In the genomic region with DNA sequence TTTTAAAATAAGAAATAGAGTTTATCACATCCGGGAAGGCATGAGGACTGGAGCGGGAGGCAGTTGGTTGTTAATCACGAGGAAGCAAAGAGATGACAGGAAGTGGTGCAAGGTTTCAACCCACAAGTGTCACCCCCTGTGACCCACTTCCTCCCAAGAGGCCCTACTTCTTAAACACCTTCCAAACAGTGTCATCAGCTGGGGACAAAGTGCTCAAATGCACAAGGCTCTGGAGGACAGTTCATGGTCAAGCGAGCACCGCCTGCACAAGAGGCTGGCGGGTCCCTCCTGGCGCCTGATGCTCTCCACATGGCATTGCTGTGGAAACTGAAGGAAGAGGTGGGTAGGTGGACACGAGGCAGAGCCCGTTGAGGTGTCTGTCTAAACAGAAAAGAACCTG, we compare ENCODE assay signal across 11 mouse cellular contexts. TPM values are rescaled to one million over a fixed set of nuclear protein-coding genes. Genes with fewer than 3 reads are reported as not detected.
DNase-seq lines count a peak whose midpoint lies in the region; ATAC-seq lines count a peak whose summit lies in the region.
"Had no signal": no experiment of that assay in that cellular context is flagged by ENCODE, and none has a peak within 500 bp of the region (broad histone marks: within the 10 kb centered on the region; RNA-seq: fewer than 3 reads in every experiment).

No protein-coding gene starts in this region.

- ATAC-seq in liver, embryonic 16.5 days (ENCODE audit: low read depth): 0 out of 2 replicates have a peak, but pooled peaks have one; percentile 36
- ATAC-seq in liver, embryonic 11.5 days (replicated peaks; ENCODE audit: low FRiP score): no peak
- peak; percentile 80 for ATAC-seq in granulocyte monocyte progenitor cell, adult 5-6 weeks (replicated peaks; ENCODE audit: poor library complexity, severe bottlenecking)
- ATAC-seq: hindbrain, postnatal 0 days had no signal

- peaks cover 9% of the 10 kb centered on the region for H3K4me1 ChIP-seq in liver, embryonic 16.5 days (ENCODE audit: control insufficient read depth, low read depth, low read length)
- H3K4me1 ChIP-seq in liver, embryonic 11.5 days (replicated peaks; ENCODE audit: control insufficient read depth, insufficient read depth, low read length): peaks cover 20% of the 10 kb centered on the region

- no peaks in the 10 kb centered on the region for H3K36me3 ChIP-seq in liver, embryonic 16.5 days (ENCODE audit: control insufficient read depth, insufficient read depth)
- H3K36me3 ChIP-seq in liver, embryonic 11.5 days (ENCODE audit: control insufficient read depth, insufficient read depth, low read length): no peaks in the 10 kb centered on the region

- no peaks in the 10 kb centered on the region for H3K9me3 ChIP-seq in liver, embryonic 16.5 days (replicated peaks; ENCODE audit: control insufficient read depth, low read length)
- H3K9me3 ChIP-seq in liver, embryonic 11.5 days (ENCODE audit: control insufficient read depth, low read length): no peaks in the 10 kb centered on the region

- WGBS in liver, embryonic 16.5 days (ENCODE audit: insufficient replicate concordance): 34% methylated on average over 9 of the region's 9 CpGs
- WGBS in liver, embryonic 11.5 days: 58% methylated on average over 9 of the region's 9 CpGs

- no peak overlapping the region for H3K9ac ChIP-seq in liver, embryonic 16.5 days (ENCODE audit: low read depth, low read length)
- H3K9ac ChIP-seq in liver, embryonic 11.5 days (ENCODE audit: low read depth, low read length): no peak overlapping the region

- intact Hi-C loops in heart, postnatal 25 days (cut with DNase I): loop anchor here (5.0 kb wide), 1 partner anchor 33 kb away; the partner anchor contains the start of genes Lyzl4 and Vipr1

- 0 out of 2 replicates have a peak overlapping the region, but pooled peaks have one; percentile 17 for H3K4me2 ChIP-seq in liver, embryonic 16.5 days (ENCODE audit: low read depth, low read length)
- no peak overlapping the region for H3K4me2 ChIP-seq in liver, embryonic 11.5 days

- H3K27me3 ChIP-seq in liver, embryonic 16.5 days (ENCODE audit: control insufficient read depth, insufficient read depth, low read depth, low read length): peaks cover 6% of the 10 kb centered on the region; the same call in 1 of the 2 replicates
- H3K27me3 ChIP-seq in liver, embryonic 11.5 days (replicated peaks; ENCODE audit: control insufficient read depth, insufficient read depth, low read length): peaks cover 10% of the 10 kb centered on the region

- H3K4me3 ChIP-seq in liver, embryonic 16.5 days (ENCODE audit: low read depth, low read length): no peak overlapping the region
- no peak overlapping the region for H3K4me3 ChIP-seq in liver, embryonic 11.5 days (ENCODE audit: low read depth, low read length)

- no peak for DNase-seq in liver, embryonic 11.5 days (ENCODE audit: low spot score)
- peak; percentile 88 for DNase-seq in naive thymus-derived CD4-positive, alpha-beta T cell, adult 2 months (ENCODE audit: low read depth)
- DNase-seq in thymus, postnatal 14 days: peak; percentile 83
- DNase-seq in left cerebral cortex, adult 9 months (ENCODE audit: low spot score in 2 of 2): no peak
- no peak for DNase-seq in heart, postnatal 25 days (ENCODE audit: low spot score)
- DNase-seq in embryo, embryonic 9.5 days (ENCODE audit: extremely low spot score): no peak
- DNase-seq: adrenal gland, postnatal 25 days had no signal

- peak overlapping the region; percentile 50 for H3K27ac ChIP-seq in liver, embryonic 16.5 days (ENCODE audit: low read length)
- no peak overlapping the region for H3K27ac ChIP-seq in liver, embryonic 11.5 days (ENCODE audit: low read depth, low read length)
- H3K27ac ChIP-seq: hindbrain, postnatal 0 days had no signal

RNA-seq across cellular contexts. Expression of gene Sec22c, which starts 30.3 kb away (rescaled TPM):
- polyA plus RNA-seq in liver, embryonic 16.5 days (2015; fragmentation: Nextera tagmentation; extraction: Ambion mirVana): 2.8 and 3.0 TPM in 2 replicates
- 4.7 and 5.5 TPM in 2 replicates for polyA plus RNA-seq in liver, embryonic 11.5 days (2014; fragmentation: Nextera tagmentation; extraction: Ambion mirVana)
- 14.7 and 18.2 TPM in 2 replicates for total RNA-seq in granulocyte monocyte progenitor cell, adult 5-6 weeks (2014; fragmentation: Nextera tagmentation)
- total RNA-seq in granulocyte monocyte progenitor cell, adult 5-6 weeks (2017): 4.7 and 10.5 TPM in 2 replicates
- total RNA-seq in heart, postnatal 25 days (2021): 1 to 10 TPM; 4.6 to 6.8 TPM

RNA-seq across cellular contexts. Expression of gene Vipr1, which starts 32.5 kb away (rescaled TPM):
- 0.35 and 0.58 TPM in 2 replicates for polyA plus RNA-seq in liver, embryonic 16.5 days (2015; fragmentation: Nextera tagmentation; extraction: Ambion mirVana)
- polyA plus RNA-seq in liver, embryonic 11.5 days (2014; fragmentation: Nextera tagmentation; extraction: Ambion mirVana): 0.25 and 0.77 TPM in 2 replicates
- total RNA-seq in granulocyte monocyte progenitor cell, adult 5-6 weeks (2014; fragmentation: Nextera tagmentation): not detected in 2 replicates
- not detected in 2 replicates for total RNA-seq in granulocyte monocyte progenitor cell, adult 5-6 weeks (2017)
- 1 to 10 TPM; 1.4 to 2.1 TPM for total RNA-seq in heart, postnatal 25 days (2021)

RNA-seq across cellular contexts. Expression of gene Lyzl4, which starts 33.1 kb away (rescaled TPM):
- polyA plus RNA-seq in liver, embryonic 16.5 days (2015; fragmentation: Nextera tagmentation; extraction: Ambion mirVana): 0.09 and 0.18 TPM in 2 replicates
- polyA plus RNA-seq in liver, embryonic 11.5 days (2014; fragmentation: Nextera tagmentation; extraction: Ambion mirVana): not detected in 2 replicates
- total RNA-seq in granulocyte monocyte progenitor cell, adult 5-6 weeks (2014; fragmentation: Nextera tagmentation): not detected in 2 replicates
- total RNA-seq in granulocyte monocyte progenitor cell, adult 5-6 weeks (2017): not detected in 2 replicates
- total RNA-seq in heart, postnatal 25 days (2021): not detected
- total RNA-seq: adrenal gland, postnatal 25 days; heart, adult 18-20 months; hindbrain, postnatal 0 days had no signal

RNA-seq across cellular contexts. Expression of gene Ss18l2, which starts 35.1 kb away (rescaled TPM):
- polyA plus RNA-seq in liver, embryonic 16.5 days (2015; fragmentation: Nextera tagmentation; extraction: Ambion mirVana): 54.9 and 55.5 TPM in 2 replicates
- polyA plus RNA-seq in liver, embryonic 11.5 days (2014; fragmentation: Nextera tagmentation; extraction: Ambion mirVana): 103 and 118 TPM in 2 replicates
- 25.7 and 67.5 TPM in 2 replicates for total RNA-seq in granulocyte monocyte progenitor cell, adult 5-6 weeks (2014; fragmentation: Nextera tagmentation)
- 44.9 and 59.5 TPM in 2 replicates for total RNA-seq in granulocyte monocyte progenitor cell, adult 5-6 weeks (2017)
- total RNA-seq in heart, postnatal 25 days (2021): 100 to 1,000 TPM; 138 to 145 TPM

RNA-seq across cellular contexts. Expression of gene Nktr, which starts 44.0 kb away (rescaled TPM):
- 24.9 and 25.2 TPM in 2 replicates for polyA plus RNA-seq in liver, embryonic 16.5 days (2015; fragmentation: Nextera tagmentation; extraction: Ambion mirVana)
- polyA plus RNA-seq in liver, embryonic 11.5 days (2014; fragmentation: Nextera tagmentation; extraction: Ambion mirVana): 47.3 and 48.2 TPM in 2 replicates
- 140 and 176 TPM in 2 replicates for total RNA-seq in granulocyte monocyte progenitor cell, adult 5-6 weeks (2014; fragmentation: Nextera tagmentation)
- total RNA-seq in granulocyte monocyte progenitor cell, adult 5-6 weeks (2017): 130 and 131 TPM in 2 replicates
- 10 to 100 TPM; 29.1 to 38.1 TPM for total RNA-seq in heart, postnatal 25 days (2021)

Comparison
In these comparisons a context has a peak if more than half of its experiments do, and no peak if none do; other contexts are left out.
1. DNase-seq: peak in naive thymus-derived CD4-positive, alpha-beta T cell, adult 2 months (single experiment) and thymus, postnatal 14 days (single experiment); none in liver, embryonic 11.5 days (single experiment), left cerebral cortex, adult 9 months (0 of 2), heart, postnatal 25 days (single experiment) and embryo, embryonic 9.5 days (single experiment).